Mouse (Mus musculus) intestine, embryonic 15.5 days (tissue): ENCODE results near the gene Ppm1a. TPM values are rescaled to one million over a fixed set of nuclear protein-coding genes. Genes with fewer than 3 reads are reported as not detected.
"Not testable (repeated sequence)": the region's sequence is repeated elsewhere in the genome, so short reads cannot be mapped to it uniquely, and the experiment has no call there.

Experiments used
- ATAC-seq: fragments of 200-750 bp; cut with Nextera tagmentation; 2 replicates; pipeline ENCODE4 v1.8.0; 2017; ENCODE audit warnings: moderate TSS enrichment, moderate library complexity
- H3K27ac ChIP-seq: fragments of 300-500 bp; sonication (generic); 2 replicates; pipeline ENCODE4 v1.5.1; 2015; ENCODE audit warnings: mild to moderate bottlenecking, inconsistent platforms
- H3K27me3 ChIP-seq: fragments of 300-500 bp; sonication (generic); replicated peaks from 2 replicates; pipeline ENCODE4 v1.6.1; 2015; ENCODE audit warnings: inconsistent platforms
- H3K36me3 ChIP-seq: fragments of 300-500 bp; sonication (generic); 2 replicates; pipeline ENCODE4 v1.6.1; 2015; ENCODE audit warnings: inconsistent platforms
- H3K4me1 ChIP-seq: fragments of 300-500 bp; sonication (generic); replicated peaks from 2 replicates; pipeline ENCODE4 v1.6.1; 2015; ENCODE audit warnings: inconsistent platforms
- H3K4me2 ChIP-seq: fragments of 300-500 bp; sonication (generic); replicated peaks from 2 replicates; pipeline ENCODE4 v1.6.1; 2015; ENCODE audit warnings: mild to moderate bottlenecking, inconsistent platforms
- H3K4me3 ChIP-seq: fragments of 300-500 bp; sonication (generic); replicated peaks from 2 replicates; pipeline ENCODE4 v1.5.1; 2015; ENCODE audit warnings: inconsistent platforms
- H3K9ac ChIP-seq: fragments of 300-500 bp; sonication (generic); 2 replicates; pipeline ENCODE4 v1.6.1; 2015; ENCODE audit warnings: inconsistent platforms
- H3K9me3 ChIP-seq: fragments of 300-500 bp; sonication (generic); 2 replicates; pipeline ENCODE4 v1.6.1; 2016; ENCODE audit warnings: inconsistent platforms
- WGBS: fragments of 180-500 bp; shearing (Covaris S2); methylation state at CpG from one replicate; pipeline ENCODE4 v1.1.7; 2015; 5-methylcytosine and 5-hydroxymethylcytosine counted together
- polyA plus RNA-seq: library from polyadenylated mRNA; unstranded; fragments of >200 nt; fragmentation: Nextera tagmentation; extraction: Ambion mirVana; gene quantifications from 2 replicates; pipeline ENCODE4 v1.2.1, GENCODE M21; 2015

Gene Ppm1a
- polyA plus RNA-seq, 1 experiment from 2014 or later, result 56.5 TPM

GRCm38 (mm10) chr12:72763156-72763555 is 5.9 kb downstream of the Ppm1a start:
- no peaks in the 10 kb centered on the region for H3K27me3 ChIP-seq
- no peak overlapping the region for H3K27ac ChIP-seq
- no peak overlapping the region for H3K9ac ChIP-seq
- no peaks in the 10 kb centered on the region for H3K9me3 ChIP-seq
- H3K4me1 ChIP-seq, result peaks cover 5% of the 10 kb centered on the region; the same call in 1 of the 2 replicates
- no peaks in the 10 kb centered on the region for H3K36me3 ChIP-seq
- no peak for ATAC-seq
- no peak overlapping the region for H3K4me3 ChIP-seq
- peak overlapping the region; percentile 59 for H3K4me2 ChIP-seq
- 48% methylated on average over 1 of the region's 1 CpGs for WGBS

DNA sequence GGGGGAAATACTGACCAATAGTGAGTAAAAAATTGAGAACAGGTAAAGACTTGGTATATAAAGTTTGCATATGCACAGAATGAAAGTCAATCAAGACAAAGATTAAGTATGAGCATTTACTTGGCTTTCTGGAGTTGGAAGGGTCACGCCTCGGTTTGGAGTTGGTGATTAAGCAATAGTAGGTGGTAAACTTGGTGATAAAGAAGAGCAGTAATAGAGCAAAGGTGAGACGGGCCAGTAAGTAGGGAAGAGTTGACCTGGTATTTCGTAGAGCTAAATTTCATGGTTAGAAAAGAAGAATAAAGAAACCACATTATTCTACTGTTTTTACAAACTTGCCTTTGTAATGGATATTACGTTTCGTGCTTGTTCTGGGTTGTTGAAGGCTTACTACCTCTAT is 10.6 kb downstream of the Ppm1a start:
- no peak overlapping the region for H3K4me2 ChIP-seq
- WGBS, result 74% methylated on average over 6 of the region's 6 CpGs
- peak; percentile 82 for ATAC-seq
- 0 out of 2 replicates have a peak, but pooled peaks cover 8% of the 10 kb centered on the region for H3K4me1 ChIP-seq
- H3K36me3 ChIP-seq, result peaks cover 5% of the 10 kb centered on the region; the same call in 1 of the 2 replicates
- no peak overlapping the region for H3K4me3 ChIP-seq
- no peak overlapping the region for H3K9ac ChIP-seq
- no peaks in the 10 kb centered on the region for H3K9me3 ChIP-seq
- H3K27ac ChIP-seq, result no peak overlapping the region
- no peaks in the 10 kb centered on the region for H3K27me3 ChIP-seq

- H3K4me1 ChIP-seq, result 0 out of 2 replicates have a peak, but pooled peaks cover 8% of the 10 kb centered on the region
- no peak overlapping the region for H3K4me3 ChIP-seq
- H3K4me2 ChIP-seq, result no peak overlapping the region
- no peak overlapping the region for H3K9ac ChIP-seq
- H3K27me3 ChIP-seq, result no peaks in the 10 kb centered on the region
- peak; percentile 55 for ATAC-seq
- no peak overlapping the region for H3K27ac ChIP-seq
- peaks cover 5% of the 10 kb centered on the region; the same call in 1 of the 2 replicates for H3K36me3 ChIP-seq
- H3K9me3 ChIP-seq, result no peaks in the 10 kb centered on the region
- WGBS, result 79% methylated on average over 2 of the region's 2 CpGs
These were observed 11.0 kb downstream of the Ppm1a start for GRCm38 (mm10) chr12:72768230-72768629.

GRCm38 (mm10) chr12:72769546-72770230 is 12.4 kb downstream of the Ppm1a start:
- WGBS, result 91% methylated on average over 5 of the region's 5 CpGs
- ATAC-seq, result no peak
- no peaks in the 10 kb centered on the region for H3K27me3 ChIP-seq
- no peak overlapping the region for H3K4me3 ChIP-seq
- no peak overlapping the region for H3K27ac ChIP-seq
- H3K9me3 ChIP-seq, result no peaks in the 10 kb centered on the region
- peaks cover 9% of the 10 kb centered on the region; the same call in 1 of the 2 replicates for H3K4me1 ChIP-seq
- no peak overlapping the region for H3K4me2 ChIP-seq
- no peak overlapping the region for H3K9ac ChIP-seq
- peaks cover 5% of the 10 kb centered on the region; the same call in 1 of the 2 replicates for H3K36me3 ChIP-seq

DNA sequence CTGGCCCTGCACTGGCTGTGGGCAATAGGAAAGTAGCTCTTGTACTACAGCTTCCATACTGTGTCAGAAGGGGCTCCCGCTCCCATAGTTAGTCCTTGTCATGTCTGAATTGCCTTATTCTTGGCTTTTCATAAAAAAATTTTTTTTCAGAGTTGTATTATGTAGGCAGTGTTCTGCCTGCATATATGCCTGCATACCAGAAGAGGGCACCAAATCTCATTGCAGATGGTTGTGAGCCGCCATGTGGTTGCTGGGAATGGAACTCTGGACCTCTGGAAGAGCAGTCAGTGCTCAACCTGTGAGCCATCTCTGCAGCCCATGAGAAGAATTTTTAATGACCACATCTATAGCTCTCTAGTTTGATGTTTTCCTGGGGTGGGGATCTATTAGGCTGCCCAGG is 13.9 kb downstream of the Ppm1a start:
- H3K4me1 ChIP-seq, result peaks cover 9% of the 10 kb centered on the region; the same call in 1 of the 2 replicates
- 95% methylated on average over 2 of the region's 2 CpGs for WGBS
- no peak for ATAC-seq
- H3K36me3 ChIP-seq, result peaks cover 5% of the 10 kb centered on the region; the same call in 1 of the 2 replicates
- H3K4me2 ChIP-seq, result no peak overlapping the region
- H3K4me3 ChIP-seq, result no peak overlapping the region
- H3K27me3 ChIP-seq, result no peaks in the 10 kb centered on the region
- H3K27ac ChIP-seq, result no peak overlapping the region
- H3K9ac ChIP-seq, result no peak overlapping the region
- no peaks in the 10 kb centered on the region for H3K9me3 ChIP-seq

GRCm38 (mm10) chr12:72771711-72772110 is 14.5 kb downstream of the Ppm1a start:
- 87% methylated on average over 3 of the region's 3 CpGs for WGBS
- Histone ChIP-seq H3K4me1 (peaks cover 9% of the 10 kb centered on the region; the same call in 1 of the 2 replicates), H3K9me3 (no peaks in the 10 kb centered on the region), H3K9ac (no peak overlapping the region), H3K4me2 (no peak overlapping the region), H3K36me3 (peaks cover 5% of the 10 kb centered on the region; the same call in 1 of the 2 replicates), H3K27ac (no peak overlapping the region), H3K27me3 (no peaks in the 10 kb centered on the region), H3K4me3 (no peak overlapping the region)
- ATAC-seq, result no peak

GRCm38 (mm10) chr12:72773921-72774320 is 16.7 kb downstream of the Ppm1a start:
- no peak overlapping the region for H3K27ac ChIP-seq
- H3K4me1 ChIP-seq, result peaks cover 9% of the 10 kb centered on the region; the same call in 1 of the 2 replicates
- whole genome bisulfite sequencing, result 67% methylated on average over 7 of the region's 7 CpGs
- ATAC-seq, result no peak
- H3K9ac ChIP-seq, result no peak overlapping the region
- H3K27me3 ChIP-seq, result no peaks in the 10 kb centered on the region
- no peak overlapping the region for H3K4me2 ChIP-seq
- H3K36me3 ChIP-seq, result peaks cover 5% of the 10 kb centered on the region; the same call in 1 of the 2 replicates
- H3K4me3 ChIP-seq, result no peak overlapping the region
- no peaks in the 10 kb centered on the region for H3K9me3 ChIP-seq

GRCm38 (mm10) chr12:72777244-72777643 is 20.0 kb downstream of the Ppm1a start:
- Histone ChIP-seq H3K4me2 (no peak overlapping the region), H3K27me3 (no peaks in the 10 kb centered on the region), H3K4me3 (no peak overlapping the region), H3K4me1 (peaks cover 3% of the 10 kb centered on the region; the same call in 1 of the 2 replicates), H3K36me3 (no peaks in the 10 kb centered on the region), H3K9me3 (no peaks in the 10 kb centered on the region), H3K9ac (no peak overlapping the region), H3K27ac (no peak overlapping the region)
- 59% methylated on average over 4 of the region's 4 CpGs for WGBS
- no peak for ATAC-seq

- ATAC-seq, result no peak
- Histone ChIP-seq H3K4me2 (no peak overlapping the region), H3K9ac (no peak overlapping the region), H3K27me3 (no peaks in the 10 kb centered on the region), H3K4me1 (no peaks in the 10 kb centered on the region), H3K27ac (no peak overlapping the region), H3K9me3 (no peaks in the 10 kb centered on the region), H3K4me3 (no peak overlapping the region), H3K36me3 (peaks cover 7% of the 10 kb centered on the region; the same call in 1 of the 2 replicates)
- WGBS, result 86% methylated on average over 5 of the region's 5 CpGs
These were observed 22.9 kb downstream of the Ppm1a start for GRCm38 (mm10) chr12:72780136-72780535.

DNA sequence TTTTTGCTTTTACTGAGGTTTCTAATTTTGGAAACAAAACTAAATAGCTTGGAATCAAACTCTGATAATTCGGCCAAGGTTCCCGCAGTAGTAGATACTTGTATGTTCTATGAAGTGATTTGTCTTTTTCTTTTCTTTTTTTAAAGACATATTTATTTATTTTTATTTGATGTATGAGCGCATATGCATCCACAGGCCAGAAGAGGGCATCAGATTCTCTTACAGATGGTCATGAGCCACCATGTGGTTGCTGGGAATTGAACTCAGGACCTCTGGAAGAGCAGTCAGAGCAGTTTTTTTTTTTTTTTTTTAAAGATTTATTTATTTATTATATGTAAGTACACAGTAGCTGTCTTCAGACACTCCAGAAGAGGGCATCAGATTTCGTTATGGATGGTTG is 25.5 kb downstream of the Ppm1a start:
- WGBS, result 79% methylated on average over 4 of the region's 4 CpGs

GRCm38 (mm10) chr12:72785183-72785930 is 28.1 kb downstream of the Ppm1a start:
- H3K36me3 ChIP-seq, result peaks cover 7% of the 10 kb centered on the region; the same call in 1 of the 2 replicates
- H3K4me1 ChIP-seq, result no peaks in the 10 kb centered on the region
- ATAC-seq, result peak; percentile 94
- no peak overlapping the region for H3K27ac ChIP-seq
- H3K9ac ChIP-seq, result no peak overlapping the region
- H3K9me3 ChIP-seq, result no peaks in the 10 kb centered on the region
- no peak overlapping the region for H3K4me3 ChIP-seq
- WGBS, result 82% methylated on average over 6 of the region's 6 CpGs
- no peaks in the 10 kb centered on the region for H3K27me3 ChIP-seq
- H3K4me2 ChIP-seq, result no peak overlapping the region

More for the DNA sequence above, 25.5 kb downstream of the Ppm1a start:
- ATAC-seq, H3K9ac ChIP-seq, H3K4me3 ChIP-seq, H3K9me3 ChIP-seq, H3K4me2 ChIP-seq, H3K27ac ChIP-seq, H3K36me3 ChIP-seq, H3K4me1 ChIP-seq, H3K27me3 ChIP-seq: not testable (repeated sequence)

GRCm38 (mm10) chr12:72786551-72786950 is 29.3 kb downstream of the Ppm1a start:
- Histone ChIP-seq H3K9me3 (no peaks in the 10 kb centered on the region), H3K9ac (no peak overlapping the region), H3K4me3 (no peak overlapping the region), H3K4me2 (no peak overlapping the region), H3K27ac (no peak overlapping the region), H3K4me1 (no peaks in the 10 kb centered on the region), H3K36me3 (peaks cover 7% of the 10 kb centered on the region; the same call in 1 of the 2 replicates), H3K27me3 (no peaks in the 10 kb centered on the region)
- WGBS, result 80% methylated on average over 5 of the region's 5 CpGs
- ATAC-seq, result no peak
